Mouse (Mus musculus): ENCODE results near the gene Clcnka.

Gene Clcnka

GRCm38 (mm10) chr4:141367997-141368791 lies 30.3 kb downstream of the Clcnka start, which contains the start of gene Fam131c:
TSS of gene Fam131c (plus strand) at chr4:141368220.
- DNase-seq = peak in 1 of 2 experiments; percentile 8

GRCm38 (mm10) chr4:141365876-141366275 lies 32.6 kb downstream of the Clcnka start:
- DNase-seq = no peak

GRCm38 (mm10) chr4:141365126-141365525 lies 33.4 kb downstream of the Clcnka start:
- DNase-seq = no peak

GRCm38 (mm10) chr4:141362937-141363548 lies 35.5 kb downstream of the Clcnka start:
- DNase-seq = peak; percentile 33 to 77

- DNase-seq = peak in 1 of 2 experiments; percentile 18
Measured at GRCm38 (mm10) chr4:141360846-141361245, 37.7 kb downstream of the Clcnka start.

- no peak for DNase-seq
Measured at GRCm38 (mm10) chr4:141359222-141359621, 39.3 kb downstream of the Clcnka start.

GRCm38 (mm10) chr4:141357811-141358210 lies 40.7 kb downstream of the Clcnka start:
- DNase-seq = no peak

- DNase-seq = peak; percentile 39 to 46
Measured at GRCm38 (mm10) chr4:141353868-141354267, 44.7 kb downstream of the Clcnka start.

GRCm38 (mm10) chr4:141352986-141353385 lies 45.5 kb downstream of the Clcnka start:
- DNase-seq = no peak

GRCm38 (mm10) chr4:141351972-141352371 lies 46.6 kb downstream of the Clcnka start:
- DNase-seq = no peak

GRCm38 (mm10) chr4:141350015-141350414 lies 48.5 kb downstream of the Clcnka start:
- DNase-seq = no peak

- no peak for DNase-seq
Measured at GRCm38 (mm10) chr4:141348616-141349015, 49.9 kb downstream of the Clcnka start.

- DNase-seq = no peak
Measured at GRCm38 (mm10) chr4:141347365-141347797, 51.1 kb downstream of the Clcnka start.

- no peak for DNase-seq
Measured at GRCm38 (mm10) chr4:141345219-141345618, 53.3 kb downstream of the Clcnka start.

GRCm38 (mm10) chr4:141343515-141343914 lies 55.0 kb downstream of the Clcnka start:
- DNase-seq = no peak

- no peak for DNase-seq
Measured at GRCm38 (mm10) chr4:141341477-141341876, 57.0 kb downstream of the Clcnka start.

- DNase-seq = no peak
Measured at GRCm38 (mm10) chr4:141338853-141339252, 59.7 kb downstream of the Clcnka start.

- no peak for DNase-seq
Measured at GRCm38 (mm10) chr4:141337986-141338385, 60.5 kb downstream of the Clcnka start.

- DNase-seq = no peak
Measured at GRCm38 (mm10) chr4:141336196-141336595, 62.3 kb downstream of the Clcnka start.

GRCm38 (mm10) chr4:141335263-141335796 lies 63.2 kb downstream of the Clcnka start:
- no peak for DNase-seq

GRCm38 (mm10) chr4:141334695-141335094 lies 63.8 kb downstream of the Clcnka start:
- DNase-seq = no peak
